Mouse (Mus musculus): ENCODE data around the gene Aldh1a2. TPM values are rescaled to one million over a fixed set of nuclear protein-coding genes. Genes with fewer than 3 reads are reported as not detected.
A peak's percentile ranks its signal among the peaks of the same experiment; 100 is the strongest.

The Aldh1a2 gene
- total RNA-seq, 2 experiments from 2014 or later, result 57.6 to 77.7 TPM

- no peak for DNase-seq (ENCODE audit: low spot score in 2 of 2)
Observed at GRCm38 (mm10) chr9:71288738-71289137, 73.1 kb downstream of the Aldh1a2 start.

- no peak for DNase-seq (ENCODE audit: low spot score in 2 of 2)
Observed at GRCm38 (mm10) chr9:71289810-71290209, 74.2 kb downstream of the Aldh1a2 start.

GRCm38 (mm10) chr9:71290730-71291129 lies 75.1 kb downstream of the Aldh1a2 start:
- DNase-seq (ENCODE audit: low spot score in 2 of 2), result no peak

GRCm38 (mm10) chr9:71295501-71295900 lies 79.9 kb downstream of the Aldh1a2 start:
- no peak for DNase-seq (ENCODE audit: low spot score in 2 of 2)

- no peak for DNase-seq (ENCODE audit: low spot score in 2 of 2)
Observed at GRCm38 (mm10) chr9:71303594-71303993, 88.0 kb downstream of the Aldh1a2 start.

- DNase-seq (ENCODE audit: low spot score in 2 of 2), result no peak
Observed at GRCm38 (mm10) chr9:71307106-71307789, 91.7 kb downstream of the Aldh1a2 start.

GRCm38 (mm10) chr9:71315960-71316359 lies 100.4 kb downstream of the Aldh1a2 start:
- no peak for DNase-seq (ENCODE audit: low spot score in 2 of 2)

GRCm38 (mm10) chr9:71317096-71317920 lies 101.7 kb downstream of the Aldh1a2 start:
- peak in 1 of 2 experiments; percentile 32 for DNase-seq (ENCODE audit: low spot score in 2 of 2)

GRCm38 (mm10) chr9:71317921-71318241 lies 102.3 kb downstream of the Aldh1a2 start:
- no peak for DNase-seq (ENCODE audit: low spot score in 2 of 2)

- no peak for DNase-seq (ENCODE audit: low spot score in 2 of 2)
Observed at GRCm38 (mm10) chr9:71319776-71320175, 104.2 kb downstream of the Aldh1a2 start.

GRCm38 (mm10) chr9:71320246-71321155 lies 104.9 kb downstream of the Aldh1a2 start:
- no peak for DNase-seq (ENCODE audit: low spot score in 2 of 2)

- DNase-seq (ENCODE audit: low spot score in 2 of 2), result no peak
Observed at GRCm38 (mm10) chr9:71321436-71321835, 105.8 kb downstream of the Aldh1a2 start.

- DNase-seq (ENCODE audit: low spot score in 2 of 2), result no peak
Observed at GRCm38 (mm10) chr9:71321871-71322270, 106.3 kb downstream of the Aldh1a2 start.

- DNase-seq (ENCODE audit: low spot score in 2 of 2), result no peak
Observed at GRCm38 (mm10) chr9:71323303-71323952, 107.8 kb downstream of the Aldh1a2 start.

- no peak for DNase-seq (ENCODE audit: low spot score in 2 of 2)
Observed at GRCm38 (mm10) chr9:71324060-71324459, 108.5 kb downstream of the Aldh1a2 start.

- no peak for DNase-seq (ENCODE audit: low spot score in 2 of 2)
Observed at GRCm38 (mm10) chr9:71326261-71326660, 110.7 kb downstream of the Aldh1a2 start.

GRCm38 (mm10) chr9:71331661-71332060 lies 116.1 kb downstream of the Aldh1a2 start:
- DNase-seq (ENCODE audit: low spot score in 2 of 2), result no peak

GRCm38 (mm10) chr9:71336674-71337073 lies 121.1 kb downstream of the Aldh1a2 start:
- DNase-seq (ENCODE audit: low spot score in 2 of 2), result no peak

- no peak for DNase-seq (ENCODE audit: low spot score in 2 of 2)
Observed at GRCm38 (mm10) chr9:71337425-71337824, 121.8 kb downstream of the Aldh1a2 start.

- DNase-seq (ENCODE audit: low spot score in 2 of 2), result no peak
Observed at GRCm38 (mm10) chr9:71340116-71340515, 124.5 kb downstream of the Aldh1a2 start.

Measured in adrenal gland, adult 18-20 months (tissue).